Mouse (Mus musculus): ENCODE results near the gene Tmem86b. TPM values are rescaled to one million over a fixed set of nuclear protein-coding genes. Genes with fewer than 3 reads are reported as not detected.

Gene Tmem86b
- polyA plus RNA-seq, 1 experiment from 2014 or later, result 1.5 TPM

- Histone ChIP-seq H3K4me3 (ENCODE audit: low read depth, low read length) (no peak overlapping the region), H3K4me2 (ENCODE audit: low read depth) (no peak overlapping the region), H3K4me1 (ENCODE audit: control insufficient read depth, insufficient read depth, low read length) (no peaks in the 10 kb centered on the region), H3K27me3 (ENCODE audit: control insufficient read depth, insufficient read depth, low read length) (no peaks in the 10 kb centered on the region), H3K27ac (ENCODE audit: low read depth, low read length) (no peak overlapping the region), H3K9me3 (ENCODE audit: control insufficient read depth, low read length) (no peaks in the 10 kb centered on the region), H3K9ac (ENCODE audit: low read length) (no peak overlapping the region), H3K36me3 (ENCODE audit: control insufficient read depth, insufficient read depth, low read length) (peaks cover 20% of the 10 kb centered on the region)
- no peak for ATAC-seq (ENCODE audit: insufficient read depth, low FRiP score, low TSS enrichment)
- 91% methylated on average over 7 of the region's 7 CpGs for WGBS
- DNase-seq (ENCODE audit: low spot score), result no peak
Measured at GRCm38 (mm10) chr7:4641956-4642355, 10.7 kb upstream of the Tmem86b start.

- H3K27ac ChIP-seq (ENCODE audit: low read depth, low read length), result no peak overlapping the region
- H3K9me3 ChIP-seq (ENCODE audit: control insufficient read depth, low read length), result no peaks in the 10 kb centered on the region
- no peaks in the 10 kb centered on the region for H3K27me3 ChIP-seq (ENCODE audit: control insufficient read depth, insufficient read depth, low read length)
- no peak overlapping the region for H3K4me3 ChIP-seq (ENCODE audit: low read depth, low read length)
- H3K4me2 ChIP-seq (ENCODE audit: low read depth), result no peak overlapping the region
- 88% methylated on average over 11 of the region's 11 CpGs for WGBS
- DNase-seq (ENCODE audit: low spot score) (no peak), ATAC-seq (ENCODE audit: insufficient read depth, low FRiP score, low TSS enrichment) (no peak)
- H3K36me3 ChIP-seq (ENCODE audit: control insufficient read depth, insufficient read depth, low read length), result peaks cover 20% of the 10 kb centered on the region
- no peaks in the 10 kb centered on the region for H3K4me1 ChIP-seq (ENCODE audit: control insufficient read depth, insufficient read depth, low read length)
- no peak overlapping the region for H3K9ac ChIP-seq (ENCODE audit: low read length)
Measured at GRCm38 (mm10) chr7:4641155-4641554, 9.9 kb upstream of the Tmem86b start.

- Histone ChIP-seq H3K4me2 (ENCODE audit: low read depth) (no peak overlapping the region), H3K27ac (ENCODE audit: low read depth, low read length) (no peak overlapping the region), H3K36me3 (ENCODE audit: control insufficient read depth, insufficient read depth, low read length) (peaks cover 23% of the 10 kb centered on the region), H3K9ac (ENCODE audit: low read length) (no peak overlapping the region), H3K9me3 (ENCODE audit: control insufficient read depth, low read length) (no peaks in the 10 kb centered on the region), H3K27me3 (ENCODE audit: control insufficient read depth, insufficient read depth, low read length) (no peaks in the 10 kb centered on the region), H3K4me3 (ENCODE audit: low read depth, low read length) (no peak overlapping the region), H3K4me1 (ENCODE audit: control insufficient read depth, insufficient read depth, low read length) (no peaks in the 10 kb centered on the region)
- ATAC-seq (ENCODE audit: insufficient read depth, low FRiP score, low TSS enrichment) (no peak), DNase-seq (ENCODE audit: low spot score) (no peak)
- WGBS, result 93% methylated on average over 4 of the region's 4 CpGs
Measured at GRCm38 (mm10) chr7:4636179-4636578, 5.0 kb upstream of the Tmem86b start.

GRCm38 (mm10) chr7:4630198-4630597, 1.0 kb downstream of the Tmem86b start:
- Histone ChIP-seq H3K4me2 (ENCODE audit: low read depth) (no peak overlapping the region), H3K9me3 (ENCODE audit: control insufficient read depth, low read length) (no peaks in the 10 kb centered on the region), H3K27ac (ENCODE audit: low read depth, low read length) (no peak overlapping the region), H3K36me3 (ENCODE audit: control insufficient read depth, insufficient read depth, low read length) (peaks cover 26% of the 10 kb centered on the region), H3K9ac (ENCODE audit: low read length) (no peak overlapping the region), H3K27me3 (ENCODE audit: control insufficient read depth, insufficient read depth, low read length) (no peaks in the 10 kb centered on the region), H3K4me1 (ENCODE audit: control insufficient read depth, insufficient read depth, low read length) (no peaks in the 10 kb centered on the region), H3K4me3 (ENCODE audit: low read depth, low read length) (no peak overlapping the region)
- WGBS, result 61% methylated on average over 1 of the region's 1 CpGs
- no peak for DNase-seq (ENCODE audit: low spot score)
- no peak for ATAC-seq (ENCODE audit: insufficient read depth, low FRiP score, low TSS enrichment)

GRCm38 (mm10) chr7:4629586-4629985, 1.6 kb downstream of the Tmem86b start:
- H3K36me3 ChIP-seq (ENCODE audit: control insufficient read depth, insufficient read depth, low read length), result peaks cover 26% of the 10 kb centered on the region

GRCm38 (mm10) chr7:4625928-4626327, 5.3 kb downstream of the Tmem86b start:
- H3K4me2 ChIP-seq (ENCODE audit: low read depth), result no peak overlapping the region
- H3K9ac ChIP-seq (ENCODE audit: low read length), result no peak overlapping the region
- H3K27ac ChIP-seq (ENCODE audit: low read depth, low read length), result no peak overlapping the region
- no peak overlapping the region for H3K4me3 ChIP-seq (ENCODE audit: low read depth, low read length)
- DNase-seq (ENCODE audit: low spot score), result no peak
- no peaks in the 10 kb centered on the region for H3K4me1 ChIP-seq (ENCODE audit: control insufficient read depth, insufficient read depth, low read length)
- no peak for ATAC-seq (ENCODE audit: insufficient read depth, low FRiP score, low TSS enrichment)
- peaks cover 13% of the 10 kb centered on the region; the same call in 1 of the 2 replicates for H3K36me3 ChIP-seq (ENCODE audit: control insufficient read depth, insufficient read depth, low read length)
- no peaks in the 10 kb centered on the region for H3K27me3 ChIP-seq (ENCODE audit: control insufficient read depth, insufficient read depth, low read length)
- H3K9me3 ChIP-seq (ENCODE audit: control insufficient read depth, low read length), result no peaks in the 10 kb centered on the region
- WGBS, result 97% methylated on average over 2 of the region's 2 CpGs

More at GRCm38 (mm10) chr7:4629586-4629985, 1.6 kb downstream of the Tmem86b start:
- Histone ChIP-seq H3K9ac (ENCODE audit: low read length) (no peak overlapping the region), H3K27me3 (ENCODE audit: control insufficient read depth, insufficient read depth, low read length) (no peaks in the 10 kb centered on the region), H3K4me3 (ENCODE audit: low read depth, low read length) (no peak overlapping the region), H3K27ac (ENCODE audit: low read depth, low read length) (no peak overlapping the region), H3K4me1 (ENCODE audit: control insufficient read depth, insufficient read depth, low read length) (no peaks in the 10 kb centered on the region), H3K4me2 (ENCODE audit: low read depth) (no peak overlapping the region), H3K9me3 (ENCODE audit: control insufficient read depth, low read length) (no peaks in the 10 kb centered on the region)
- WGBS, result 84% methylated on average over 5 of the region's 5 CpGs
- ATAC-seq (ENCODE audit: insufficient read depth, low FRiP score, low TSS enrichment) (no peak), DNase-seq (ENCODE audit: low spot score) (no peak)

GRCm38 (mm10) chr7:4624343-4624742, 6.9 kb downstream of the Tmem86b start:
- H3K9ac ChIP-seq (ENCODE audit: low read length), result no peak overlapping the region
- H3K27me3 ChIP-seq (ENCODE audit: control insufficient read depth, insufficient read depth, low read length), result no peaks in the 10 kb centered on the region
- no peak overlapping the region for H3K4me2 ChIP-seq (ENCODE audit: low read depth)
- H3K9me3 ChIP-seq (ENCODE audit: control insufficient read depth, low read length), result no peaks in the 10 kb centered on the region
- peaks cover 5% of the 10 kb centered on the region; the same call in 1 of the 2 replicates for H3K36me3 ChIP-seq (ENCODE audit: control insufficient read depth, insufficient read depth, low read length)
- 63% methylated on average over 1 of the region's 1 CpGs for WGBS
- H3K4me1 ChIP-seq (ENCODE audit: control insufficient read depth, insufficient read depth, low read length), result no peaks in the 10 kb centered on the region
- no peak overlapping the region for H3K4me3 ChIP-seq (ENCODE audit: low read depth, low read length)
- no peak overlapping the region for H3K27ac ChIP-seq (ENCODE audit: low read depth, low read length)
- ATAC-seq (ENCODE audit: insufficient read depth, low FRiP score, low TSS enrichment) (no peak), DNase-seq (ENCODE audit: low spot score) (no peak)

- Histone ChIP-seq H3K36me3 (ENCODE audit: control insufficient read depth, insufficient read depth, low read length) (peaks cover 1% of the 10 kb centered on the region; the same call in 1 of the 2 replicates), H3K9me3 (ENCODE audit: control insufficient read depth, low read length) (no peaks in the 10 kb centered on the region), H3K9ac (ENCODE audit: low read length) (no peak overlapping the region), H3K27ac (ENCODE audit: low read depth, low read length) (no peak overlapping the region), H3K27me3 (ENCODE audit: control insufficient read depth, insufficient read depth, low read length) (no peaks in the 10 kb centered on the region), H3K4me2 (ENCODE audit: low read depth) (no peak overlapping the region), H3K4me3 (ENCODE audit: low read depth, low read length) (no peak overlapping the region), H3K4me1 (ENCODE audit: control insufficient read depth, insufficient read depth, low read length) (no peaks in the 10 kb centered on the region)
- peak; percentile 49 for DNase-seq (ENCODE audit: low spot score)
- ATAC-seq (ENCODE audit: insufficient read depth, low FRiP score, low TSS enrichment), result peak; percentile 67; the same call in 1 of the 2 replicates
- 25% methylated on average over 4 of the region's 4 CpGs for WGBS
Measured at GRCm38 (mm10) chr7:4623544-4624189, 7.6 kb downstream of the Tmem86b start.

- no peaks in the 10 kb centered on the region for H3K27me3 ChIP-seq (ENCODE audit: control insufficient read depth, insufficient read depth, low read length)
- ATAC-seq (ENCODE audit: insufficient read depth, low FRiP score, low TSS enrichment) (no peak), DNase-seq (ENCODE audit: low spot score) (peak; percentile 50)
- no peaks in the 10 kb centered on the region for H3K9me3 ChIP-seq (ENCODE audit: control insufficient read depth, low read length)
- no peaks in the 10 kb centered on the region for H3K36me3 ChIP-seq (ENCODE audit: control insufficient read depth, insufficient read depth, low read length)
- H3K9ac ChIP-seq (ENCODE audit: low read length), result no peak overlapping the region
- no peak overlapping the region for H3K4me3 ChIP-seq (ENCODE audit: low read depth, low read length)
- H3K4me1 ChIP-seq (ENCODE audit: control insufficient read depth, insufficient read depth, low read length), result no peaks in the 10 kb centered on the region
- 26% methylated on average over 1 of the region's 1 CpGs for WGBS
- H3K27ac ChIP-seq (ENCODE audit: low read depth, low read length), result no peak overlapping the region
- no peak overlapping the region for H3K4me2 ChIP-seq (ENCODE audit: low read depth)
Measured at GRCm38 (mm10) chr7:4619979-4620378, 11.2 kb downstream of the Tmem86b start.

All from neural tube, embryonic 11.5 days (tissue).